Mouse (Mus musculus): Measurements from ENCODE around the gene Tcp11l1. TPM values are rescaled to one million over a fixed set of nuclear protein-coding genes. Genes with fewer than 3 reads are reported as not detected.

Tcp11l1 gene
- total RNA-seq, 2 experiments from 2014 or later = 7.9 to 18.3 TPM

DNA sequence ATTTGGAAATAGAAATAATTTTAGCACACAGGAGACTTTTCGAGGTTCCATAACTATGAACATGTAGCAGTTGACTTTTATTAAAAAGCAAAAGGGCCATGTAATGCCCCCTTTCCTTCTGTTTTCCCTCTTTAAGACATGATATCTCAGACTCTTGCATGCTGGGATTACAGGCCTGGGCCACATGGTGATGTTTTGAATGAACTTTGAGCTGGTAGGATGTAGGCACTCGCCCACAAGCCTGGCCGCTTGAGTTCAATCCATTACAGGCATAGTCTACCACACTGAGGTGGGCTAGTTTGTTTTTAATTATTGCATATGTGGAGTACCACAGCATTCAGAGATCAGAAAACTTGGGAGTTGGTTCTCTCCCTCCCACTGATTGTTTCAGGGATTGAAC is 97.2 kb downstream of the Tcp11l1 start:
- no peak for ATAC-seq (replicated peaks; ENCODE audit: poor library complexity, severe bottlenecking)

Other genes starting within 250 kb of the Tcp11l1 start
- 36.0 and 40.5 TPM in 2 replicates for gene Hipk3, start 217.7 kb downstream of the Tcp11l1 start, total RNA-seq (2014; fragmentation: Nextera tagmentation)
- gene Hipk3, start 217.7 kb downstream of the Tcp11l1 start, total RNA-seq (2017) = 35.9 and 41.3 TPM in 2 replicates
- 54.8 and 64.6 TPM in 2 replicates for gene Cstf3, start 121.6 kb downstream of the Tcp11l1 start, total RNA-seq (2014; fragmentation: Nextera tagmentation)
- gene Cstf3, start 121.6 kb downstream of the Tcp11l1 start, total RNA-seq (2017) = 20.0 and 20.6 TPM in 2 replicates
- gene Pin1rt1, start 4.2 kb upstream of the Tcp11l1 start, total RNA-seq (2014; fragmentation: Nextera tagmentation) = not detected in 2 replicates
- not detected in 2 replicates for gene Pin1rt1, start 4.2 kb upstream of the Tcp11l1 start, total RNA-seq (2017)
- 2.4 and 2.9 TPM in 2 replicates for gene Depdc7, start 30.7 kb upstream of the Tcp11l1 start, total RNA-seq (2014; fragmentation: Nextera tagmentation)
- gene Depdc7, start 30.7 kb upstream of the Tcp11l1 start, total RNA-seq (2017) = 4.7 and 11.6 TPM in 2 replicates
- 44.6 and 49.0 TPM in 2 replicates for gene Qser1, start 104.6 kb upstream of the Tcp11l1 start, total RNA-seq (2014; fragmentation: Nextera tagmentation)
- 14.3 and 15.9 TPM in 2 replicates for gene Qser1, start 104.6 kb upstream of the Tcp11l1 start, total RNA-seq (2017)
- gene Prrg4, start 137.7 kb upstream of the Tcp11l1 start, total RNA-seq (2014; fragmentation: Nextera tagmentation) = 6.1 TPM in 1 of 2 replicates, not detected in the other
- 2.0 and 2.8 TPM in 2 replicates for gene Prrg4, start 137.7 kb upstream of the Tcp11l1 start, total RNA-seq (2017)
- 16.5 TPM in 1 of 2 replicates, not detected in the other for gene Ccdc73, start 155.6 kb upstream of the Tcp11l1 start, total RNA-seq (2014; fragmentation: Nextera tagmentation)
- 12.8 and 18.1 TPM in 2 replicates for gene Ccdc73, start 155.6 kb upstream of the Tcp11l1 start, total RNA-seq (2017)

Measured in granulocyte monocyte progenitor cell, adult 5-6 weeks (primary cell).